Mouse (Mus musculus) C2C12 (cell line): ENCODE measurements around the gene Mpdz. TPM values are rescaled to one million over a fixed set of nuclear protein-coding genes. Genes with fewer than 3 reads are reported as not detected.

ENCODE experiments used
- H3K27me3 ChIP-seq: one replicate; pipeline ENCODE4 v1.6.1; 2011; ENCODE audit not compliant: control insufficient read depth, insufficient read depth, insufficient read length
- H3K36me3 ChIP-seq: one replicate; pipeline ENCODE4 v1.6.1; 2011; ENCODE audit not compliant: control insufficient read depth, insufficient read depth
- H3K4me3 ChIP-seq: one replicate; pipeline ENCODE4 v1.5.1; 2011; ENCODE audit warnings: mild to moderate bottlenecking, control low read depth; ENCODE audit not compliant: poor library complexity, insufficient read depth, severe bottlenecking
- H3K79me2 ChIP-seq: one replicate; pipeline ENCODE4 v1.6.1; 2011; ENCODE audit not compliant: control insufficient read depth, insufficient read depth
- H3K79me3 ChIP-seq: one replicate; pipeline ENCODE4 v1.6.1; 2011; ENCODE audit warnings: low read depth, control low read depth
- H3ac ChIP-seq: one replicate; pipeline ENCODE3; 2011; ENCODE audit warnings: low read depth; ENCODE audit not compliant: control insufficient read depth, insufficient read length
- CEBPB ChIP-seq: IDR thresholded peaks from one replicate; pipeline ENCODE4 v1.6.1; 2011; ENCODE audit warnings: low read depth, mild to moderate bottlenecking, control low read depth, moderate library complexity
- CTCF ChIP-seq: IDR thresholded peaks from one replicate; pipeline ENCODE4 v1.5.1; 2011; ENCODE audit not compliant: control insufficient read depth, insufficient read depth, insufficient read length
- FOSL1 ChIP-seq: IDR thresholded peaks from one replicate; pipeline ENCODE4 v1.8.0; 2011; ENCODE audit warnings: mild to moderate bottlenecking, low read length; ENCODE audit not compliant: poor library complexity, insufficient read depth, severe bottlenecking
- MAX ChIP-seq: IDR thresholded peaks from one replicate; pipeline ENCODE4 v1.6.1; 2011; ENCODE audit warnings: mild to moderate bottlenecking, control low read depth
- MYOD1 ChIP-seq: IDR thresholded peaks from one replicate; pipeline ENCODE4 v1.6.1; 2011; ENCODE audit warnings: low read depth; ENCODE audit not compliant: control insufficient read depth, insufficient read length
- MYOG ChIP-seq: IDR thresholded peaks from one replicate; pipeline ENCODE4 v1.6.1; 2011; ENCODE audit not compliant: control insufficient read depth, insufficient read length; ENCODE audit errors: extremely low read depth
- USF1 ChIP-seq: IDR thresholded peaks from one replicate; pipeline ENCODE4 v1.6.1; 2011; ENCODE audit warnings: low read depth, mild to moderate bottlenecking, control low read depth, moderate library complexity
- polyA plus RNA-seq: library from polyadenylated mRNA; unstranded; fragments of >200 nt; fragmentation: generic; extraction: Trizol; gene quantifications from one replicate; pipeline ENCODE4 v1.2.1, GENCODE M21; 2012; ENCODE audit warnings: missing spikeins

Gene Mpdz
- polyA plus RNA-seq, 1 experiment = 13.4 TPM

GRCm38 (mm10) chr4:81275957-81276715, 166.5 kb downstream of the Mpdz start:
- no peaks in the 10 kb centered on the region for H3K79me3 ChIP-seq
- H3K4me3 ChIP-seq = no peak overlapping the region
- peaks cover 13% of the 10 kb centered on the region for H3K36me3 ChIP-seq
- TF ChIP-seq CEBPB = no peak
- no peak for TF ChIP-seq MYOG
- no peak for TF ChIP-seq USF1
- TF ChIP-seq MYOD1 = no peak
- TF ChIP-seq FOSL1 = no peak
- no peak for TF ChIP-seq MAX
- TF ChIP-seq CTCF = no peak
- H3K79me2 ChIP-seq = no peaks in the 10 kb centered on the region
- no peaks in the 10 kb centered on the region for H3K27me3 ChIP-seq
- H3ac ChIP-seq = no peak overlapping the region

DNA sequence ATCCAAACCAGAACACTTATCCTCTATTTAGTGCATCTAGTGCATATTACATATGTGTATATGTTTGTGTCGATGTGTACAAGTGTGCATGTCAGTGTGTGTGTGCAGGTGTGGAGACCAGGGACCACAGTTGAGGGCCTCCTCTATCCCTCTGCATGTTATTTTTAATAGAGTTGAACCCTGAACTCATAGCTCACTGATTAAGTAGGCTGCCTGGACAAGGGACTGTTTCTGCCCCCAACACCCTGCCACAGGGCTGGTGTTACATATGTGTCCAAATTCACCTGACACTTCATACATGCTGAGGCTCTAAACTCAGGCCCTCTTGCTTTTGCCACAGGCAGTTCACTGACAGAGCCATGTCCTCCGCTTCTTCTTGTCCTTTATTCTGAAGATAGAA, 169.5 kb downstream of the Mpdz start:
- Histone ChIP-seq H3K4me3 (no peak overlapping the region), H3K79me3 (no peaks in the 10 kb centered on the region), H3ac (no peak overlapping the region), H3K27me3 (no peaks in the 10 kb centered on the region), H3K79me2 (no peaks in the 10 kb centered on the region), H3K36me3 (peaks cover 2% of the 10 kb centered on the region)
- no peak for TF ChIP-seq CTCF
- TF ChIP-seq USF1 = no peak
- no peak for TF ChIP-seq FOSL1
- TF ChIP-seq MYOD1 = no peak
- TF ChIP-seq MYOG = no peak
- no peak for TF ChIP-seq CEBPB
- no peak for TF ChIP-seq MAX

GRCm38 (mm10) chr4:81252859-81253780, 189.5 kb downstream of the Mpdz start:
- no peaks in the 10 kb centered on the region for H3K79me2 ChIP-seq
- H3K4me3 ChIP-seq = no peak overlapping the region
- no peaks in the 10 kb centered on the region for H3K27me3 ChIP-seq
- no peaks in the 10 kb centered on the region for H3K36me3 ChIP-seq
- H3K79me3 ChIP-seq = no peaks in the 10 kb centered on the region
- H3ac ChIP-seq = no peak overlapping the region
- TF ChIP-seq CTCF (no peak), USF1 (no peak), MYOG (no peak), MYOD1 (no peak), MAX (no peak), FOSL1 (no peak), CEBPB (no peak)

- H3K27me3 ChIP-seq = no peaks in the 10 kb centered on the region
- H3K79me2 ChIP-seq = no peaks in the 10 kb centered on the region
- H3ac ChIP-seq = no peak overlapping the region
- no peaks in the 10 kb centered on the region for H3K79me3 ChIP-seq
- no peak overlapping the region for H3K4me3 ChIP-seq
- no peaks in the 10 kb centered on the region for H3K36me3 ChIP-seq
- no peak for TF ChIP-seq CTCF
Measured at GRCm38 (mm10) chr4:81252334-81252733, 190.3 kb downstream of the Mpdz start.

- Histone ChIP-seq H3K79me2 (no peaks in the 10 kb centered on the region), H3ac (no peak overlapping the region), H3K79me3 (no peaks in the 10 kb centered on the region), H3K36me3 (no peaks in the 10 kb centered on the region), H3K27me3 (no peaks in the 10 kb centered on the region), H3K4me3 (no peak overlapping the region)
- TF ChIP-seq CTCF (peak; percentile 47), USF1 (no peak), MAX (no peak), CEBPB (peak; percentile 4), FOSL1 (no peak), MYOG (no peak), MYOD1 (no peak)
Measured at GRCm38 (mm10) chr4:81251934-81252333, 190.7 kb downstream of the Mpdz start.
